Mouse (Mus musculus) MEL (cell line): ENCODE data around the gene Lhb.

Source experiments
- CHD1 ChIP-seq: IDR thresholded peaks from 2 replicates; pipeline ENCODE4 v1.6.1; 2012; ENCODE audit warnings: low read depth, mild to moderate bottlenecking, inconsistent platforms, low read length, improper control_type of control experiment
- CTCF ChIP-seq, 3 experiments: IDR thresholded peaks in 2 of 3; conservative IDR thresholded peaks in 1 of 3; 2 replicates each; pipeline ENCODE4 v1.5.1; 2011 to 2012; ENCODE audit warnings: low read length in 3 of 3, low read depth in 2 of 3, mild to moderate bottlenecking in 2 of 3, improper control_type of control experiment in 1 of 3, inconsistent platforms in 1 of 3, mixed read lengths in 1 of 3, moderate library complexity in 1 of 3; ENCODE audit not compliant: control insufficient read depth in 1 of 3, insufficient read depth in 1 of 3, poor library complexity in 1 of 3, severe bottlenecking in 1 of 3
- HCFC1 ChIP-seq: IDR thresholded peaks from 2 replicates; pipeline ENCODE4 v1.6.1; 2012; ENCODE audit warnings: low read depth, mild to moderate bottlenecking, inconsistent platforms, low read length, improper control_type of control experiment, moderate library complexity
- MXI1 ChIP-seq: IDR thresholded peaks from 2 replicates; pipeline ENCODE4 v1.6.1; 2011; ENCODE audit warnings: mild to moderate bottlenecking, low read depth, low read length, improper control_type of control experiment
- POLR2A ChIP-seq, 2 experiments: IDR thresholded peaks; 2 replicates each; pipeline ENCODE4 v1.6.1; 2011 to 2012; ENCODE audit warnings: low read length in 2 of 2, mild to moderate bottlenecking in 2 of 2, control low read depth in 1 of 2, improper control_type of control experiment in 1 of 2, low read depth in 1 of 2, moderate library complexity in 1 of 2; ENCODE audit not compliant: control insufficient read depth in 1 of 2, insufficient read depth in 1 of 2, poor library complexity in 1 of 2
- RAD21 ChIP-seq: IDR thresholded peaks from 2 replicates; pipeline ENCODE4 v1.6.1; 2011; ENCODE audit warnings: mild to moderate bottlenecking, low read depth, low read length, improper control_type of control experiment
- TAL1 ChIP-seq: IDR thresholded peaks from 2 replicates; pipeline ENCODE4 v1.6.1; 2012; ENCODE audit warnings: mild to moderate bottlenecking, inconsistent platforms, low read length, moderate library complexity, mixed read lengths
- TBP ChIP-seq: IDR thresholded peaks from 2 replicates; pipeline ENCODE4 v1.8.0; 2011; ENCODE audit warnings: low read depth, low read length, improper control_type of control experiment
- TCF12 ChIP-seq: IDR thresholded peaks from 2 replicates; pipeline ENCODE4 v1.6.1; 2014; ENCODE audit warnings: low read depth, mild to moderate bottlenecking, inconsistent platforms, low read length, improper control_type of control experiment, moderate library complexity

- TF ChIP-seq TBP (peak; percentile 90), POLR2A (IDR thresholded peaks at IDR 0.05; ENCODE audit: control insufficient read depth in 1 of 2, insufficient read depth in 1 of 2, low read depth in 1 of 2, low read length in 2 of 2, poor library complexity in 1 of 2) (peak; percentile 5 to 65; a peak in 2 of 4 replicates), TCF12 (peak; percentile 53), TAL1 (no peak), CTCF (IDR thresholded peaks at IDR 0.05 in 2 of 3, conservative IDR thresholded peaks at IDR 0.05 in 1 of 3; ENCODE audit: control insufficient read depth in 1 of 3, insufficient read depth in 1 of 3, low read depth in 2 of 3, low read length in 3 of 3, poor library complexity in 1 of 3, severe bottlenecking in 1 of 3) (no peak), MXI1 (peak; percentile 65), RAD21 (no peak), HCFC1 (peak; percentile 37; the same call in 1 of the 2 replicates), CHD1 (peak; percentile 36)
Measured at GRCm38 (mm10) chr7:45460860-45461314, 40.3 kb downstream of the Lhb start.
